Mouse (Mus musculus) erythroblast, embryonic 14.5 days (primary cell): ENCODE data around the gene Dpep3. TPM values are rescaled to one million over a fixed set of nuclear protein-coding genes. Genes with fewer than 3 reads are reported as not detected.

Experiments used
- H3K27me3 ChIP-seq: 2 replicates; pipeline ENCODE4 v1.6.1; 2012; ENCODE audit warnings: inconsistent platforms; ENCODE audit not compliant: control insufficient read depth
- H3K36me3 ChIP-seq: 2 replicates; pipeline ENCODE4 v1.6.1; 2012; ENCODE audit warnings: mild to moderate bottlenecking, inconsistent platforms; ENCODE audit not compliant: control insufficient read depth
- H3K4me1 ChIP-seq: 2 replicates; pipeline ENCODE4 v1.6.1; 2012; ENCODE audit warnings: inconsistent platforms; ENCODE audit not compliant: control insufficient read depth
- H3K4me3 ChIP-seq: replicated peaks from 2 replicates; pipeline ENCODE3; 2012; ENCODE audit warnings: moderate library complexity, mild to moderate bottlenecking, inconsistent platforms
- H3K9me3 ChIP-seq: 2 replicates; pipeline ENCODE4 v1.6.1; 2012; ENCODE audit warnings: low read length, inconsistent platforms, mixed read lengths; ENCODE audit not compliant: control insufficient read depth
- GATA1 ChIP-seq: IDR thresholded peaks from 2 replicates; pipeline ENCODE4 v1.6.1; 2012; ENCODE audit warnings: low read length, inconsistent platforms, mixed read lengths
- TAL1 ChIP-seq: IDR thresholded peaks from 3 replicates; pipeline ENCODE4 v1.6.1; 2012; ENCODE audit warnings: low read length, inconsistent platforms, mixed read lengths
- polyA plus RNA-seq: library from polyadenylated mRNA; stranded (reverse); fragments of >175 nt; gene quantifications from 2 replicates; pipeline ENCODE4 v1.2.3, GENCODE M21; 2012

The Dpep3 gene
- polyA plus RNA-seq, 1 experiment = not detected

DNA sequence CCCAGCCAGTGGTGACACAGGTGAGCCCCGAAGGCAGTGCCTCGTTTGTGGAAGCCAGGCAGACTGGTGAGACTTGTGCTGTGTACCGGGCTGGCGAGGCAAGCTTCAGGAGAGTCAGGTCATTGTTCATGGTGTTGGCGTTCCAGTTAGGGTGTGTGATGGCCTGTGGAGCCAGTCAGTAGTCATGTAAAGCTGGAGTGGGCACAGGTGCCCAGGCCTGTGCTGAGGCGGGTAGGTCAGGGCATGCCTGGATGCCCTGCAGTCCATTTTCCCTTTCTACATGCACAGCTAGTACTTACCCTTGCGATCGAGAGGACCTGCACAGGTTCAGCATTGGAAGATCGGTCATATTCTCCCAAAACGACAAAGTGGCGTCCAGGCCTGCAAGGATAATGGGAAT is 46.7 kb downstream of the Dpep3 start:
- Histone ChIP-seq H3K4me3 (no peak overlapping the region), H3K27me3 (no peaks in the 10 kb centered on the region), H3K4me1 (peaks cover 60% of the 10 kb centered on the region), H3K36me3 (peaks cover 48% of the 10 kb centered on the region), H3K9me3 (no peaks in the 10 kb centered on the region)
- TF ChIP-seq GATA1 (no peak), TAL1 (no peak)

GRCm38 (mm10) chr8:105931271-105931670 is 48.0 kb downstream of the Dpep3 start:
- Histone ChIP-seq H3K4me3 (no peak overlapping the region), H3K27me3 (no peaks in the 10 kb centered on the region), H3K9me3 (no peaks in the 10 kb centered on the region), H3K36me3 (peaks cover 48% of the 10 kb centered on the region), H3K4me1 (peaks cover 50% of the 10 kb centered on the region)
- TF ChIP-seq TAL1 = no peak
- TF ChIP-seq GATA1 = no peak

GRCm38 (mm10) chr8:105930602-105931001 is 48.6 kb downstream of the Dpep3 start:
- Histone ChIP-seq H3K4me1 (peaks cover 43% of the 10 kb centered on the region), H3K9me3 (no peaks in the 10 kb centered on the region), H3K27me3 (no peaks in the 10 kb centered on the region), H3K36me3 (peaks cover 45% of the 10 kb centered on the region), H3K4me3 (no peak overlapping the region)
- TF ChIP-seq GATA1 = no peak
- no peak for TF ChIP-seq TAL1

DNA sequence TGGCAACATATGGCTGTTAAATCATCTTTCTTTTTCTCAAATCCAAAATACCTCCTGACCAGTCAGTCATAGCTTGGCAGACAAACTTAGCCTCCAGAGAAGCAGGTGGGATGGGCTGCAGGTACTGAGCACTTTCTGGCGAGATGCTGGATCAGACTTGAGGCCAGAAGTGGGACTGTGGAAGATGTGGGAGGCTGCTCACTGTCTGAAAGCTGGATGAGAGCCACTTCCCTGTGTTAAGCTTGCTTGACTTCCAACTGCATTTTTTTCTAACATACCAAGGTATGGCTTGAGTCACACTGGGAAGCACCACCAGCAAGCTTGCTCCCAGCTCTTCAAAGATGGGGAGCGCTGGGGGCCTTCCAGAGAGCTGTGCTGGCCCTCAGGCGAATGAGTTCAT is 54.1 kb downstream of the Dpep3 start:
- no peaks in the 10 kb centered on the region for H3K9me3 ChIP-seq
- no peaks in the 10 kb centered on the region for H3K27me3 ChIP-seq
- peaks cover 14% of the 10 kb centered on the region for H3K4me1 ChIP-seq
- no peak overlapping the region for H3K4me3 ChIP-seq
- H3K36me3 ChIP-seq = peaks cover 29% of the 10 kb centered on the region
- TF ChIP-seq GATA1 (no peak), TAL1 (no peak)

Other genes starting within 250 kb of the Dpep3 start
- 0.24 and 0.41 TPM in 2 replicates for gene Gfod2, start 220.8 kb downstream of the Dpep3 start, polyA plus RNA-seq
- gene Ranbp10, start 152.1 kb downstream of the Dpep3 start, polyA plus RNA-seq = 24.4 and 25.6 TPM in 2 replicates
- 0.02 TPM in 1 of 2 replicates, not detected in the other for gene Tsnaxip1, start 151.7 kb downstream of the Dpep3 start, polyA plus RNA-seq
- 7.1 and 9.1 TPM in 2 replicates for gene Cenpt, start 126.2 kb downstream of the Dpep3 start, polyA plus RNA-seq
- 2.8 and 3.4 TPM in 2 replicates for gene Thap11, start 124.3 kb downstream of the Dpep3 start, polyA plus RNA-seq
- 8.1 and 9.1 TPM in 2 replicates for gene Nutf2, start 118.8 kb downstream of the Dpep3 start, polyA plus RNA-seq
- gene Edc4, start 98.5 kb downstream of the Dpep3 start, polyA plus RNA-seq = 1.1 and 1.3 TPM in 2 replicates
- 0.27 and 0.39 TPM in 2 replicates for gene Nrn1l, start 85.9 kb downstream of the Dpep3 start, polyA plus RNA-seq
- 0.79 and 1.4 TPM in 2 replicates for gene Pskh1, start 79.0 kb downstream of the Dpep3 start, polyA plus RNA-seq
- gene Ctrl, start 45.6 kb downstream of the Dpep3 start, polyA plus RNA-seq = not detected in 2 replicates
- gene Psmb10, start 41.0 kb downstream of the Dpep3 start, polyA plus RNA-seq = 3.2 and 4.6 TPM in 2 replicates
- gene Lcat, start 36.0 kb downstream of the Dpep3 start, polyA plus RNA-seq = 0.33 and 0.36 TPM in 2 replicates
- gene Slc12a4, start 13.3 kb downstream of the Dpep3 start, polyA plus RNA-seq = 1.7 and 1.9 TPM in 2 replicates
- 0.25 and 0.47 TPM in 2 replicates for gene Dus2, start 11.9 kb upstream of the Dpep3 start, polyA plus RNA-seq
- gene Dpep2nb, start 26.5 kb upstream of the Dpep3 start, polyA plus RNA-seq = not detected in 2 replicates
- gene Ddx28, start 32.5 kb upstream of the Dpep3 start, polyA plus RNA-seq = 0.74 and 1.1 TPM in 2 replicates
- gene Nfatc3, start 79.4 kb upstream of the Dpep3 start, polyA plus RNA-seq = 0.45 and 0.54 TPM in 2 replicates
- 0.02 TPM in 1 of 2 replicates, not detected in the other for gene Esrp2, start 157.5 kb upstream of the Dpep3 start, polyA plus RNA-seq
- gene Pla2g15, start 171.0 kb upstream of the Dpep3 start, polyA plus RNA-seq = 0.10 and 0.11 TPM in 2 replicates
- 0.03 and 0.06 TPM in 2 replicates for gene Slc7a6, start 189.4 kb upstream of the Dpep3 start, polyA plus RNA-seq
- gene Slc7a6os, start 231.5 kb upstream of the Dpep3 start, polyA plus RNA-seq = 1.2 and 1.4 TPM in 2 replicates
- 0.36 and 0.73 TPM in 2 replicates for gene Prmt7, start 231.5 kb upstream of the Dpep3 start, polyA plus RNA-seq